Comparison of ENCODE assay signal across 8 mouse cellular contexts in genomic region chr2:165547410-165547809, GRCm38 (mm10). TPM values are rescaled to one million over a fixed set of nuclear protein-coding genes. Genes with fewer than 3 reads are reported as not detected.
DNase-seq lines count a peak whose midpoint lies in the region; ATAC-seq and TF ChIP-seq lines count a peak whose summit lies in the region.

No protein-coding gene starts in this region.

- H3K27ac ChIP-seq in intestine, embryonic 14.5 days (ENCODE audit: low read depth) = no peak overlapping the region
- no peak overlapping the region for H3K27ac ChIP-seq in intestine, postnatal 0 days (ENCODE audit: low read depth, low read length)
- no peak overlapping the region for H3K27ac ChIP-seq in liver, embryonic 14.5 days

- no peak for TF ChIP-seq EP300 in liver, embryonic 14.5 days (IDR thresholded peaks at IDR 0.05; ENCODE audit: low read depth)

- no peak overlapping the region for H3K4me3 ChIP-seq in intestine, embryonic 14.5 days (ENCODE audit: low read depth, low read length)
- H3K4me3 ChIP-seq in intestine, postnatal 0 days (ENCODE audit: low read depth, low read length) = no peak overlapping the region
- H3K4me3 ChIP-seq in liver, embryonic 14.5 days (ENCODE audit: insufficient read depth in 1 of 2, low read depth in 2 of 2, low read length in 2 of 2) = no peak overlapping the region

- H3K27me3 ChIP-seq in intestine, embryonic 14.5 days (replicated peaks; ENCODE audit: control insufficient read depth, insufficient read depth, low read length) = no peaks in the 10 kb centered on the region
- H3K27me3 ChIP-seq in intestine, postnatal 0 days (replicated peaks; ENCODE audit: control insufficient read depth, insufficient read depth, low read length) = no peaks in the 10 kb centered on the region
- H3K27me3 ChIP-seq in liver, embryonic 14.5 days (ENCODE audit: control insufficient read depth, insufficient read depth, low read length) = no peaks in the 10 kb centered on the region

- no peak overlapping the region for H3K4me2 ChIP-seq in intestine, embryonic 14.5 days (ENCODE audit: low read length)
- no peak overlapping the region for H3K4me2 ChIP-seq in intestine, postnatal 0 days (replicated peaks; ENCODE audit: low read depth)
- H3K4me2 ChIP-seq in liver, embryonic 14.5 days (ENCODE audit: low read depth) = no peak overlapping the region

- H3K4me1 ChIP-seq in intestine, embryonic 14.5 days (replicated peaks; ENCODE audit: control insufficient read depth, insufficient read depth, low read length) = no peaks in the 10 kb centered on the region
- H3K4me1 ChIP-seq in intestine, postnatal 0 days (replicated peaks; ENCODE audit: control insufficient read depth, insufficient read depth, low read length) = no peaks in the 10 kb centered on the region
- H3K4me1 ChIP-seq in liver, embryonic 14.5 days (replicated peaks; ENCODE audit: control insufficient read depth in 2 of 2, insufficient read depth in 2 of 2, low read length in 1 of 2) = no peaks in the 10 kb centered on the region

- no peak for TF ChIP-seq CTCF in intestine, postnatal 0 days (IDR thresholded peaks at IDR 0.05; ENCODE audit: low read depth)
- TF ChIP-seq CTCF in liver, embryonic 14.5 days (IDR thresholded peaks at IDR 0.05; ENCODE audit: low read depth) = no peak

- 64% methylated on average over 9 of the region's 9 CpGs for WGBS in intestine, embryonic 14.5 days
- 54% methylated on average over 9 of the region's 9 CpGs for WGBS in intestine, postnatal 0 days
- 47% methylated on average over 9 of the region's 9 CpGs for WGBS in liver, embryonic 14.5 days (ENCODE audit: insufficient replicate concordance)

- no peaks in the 10 kb centered on the region for H3K36me3 ChIP-seq in intestine, embryonic 14.5 days (ENCODE audit: control insufficient read depth, insufficient read depth, low read length)
- H3K36me3 ChIP-seq in intestine, postnatal 0 days (ENCODE audit: control insufficient read depth, insufficient read depth) = no peaks in the 10 kb centered on the region
- H3K36me3 ChIP-seq in liver, embryonic 14.5 days (replicated peaks; ENCODE audit: control insufficient read depth, insufficient read depth, low read depth) = no peaks in the 10 kb centered on the region

- H3K9me3 ChIP-seq in intestine, embryonic 14.5 days (ENCODE audit: control insufficient read depth, low read length) = no peaks in the 10 kb centered on the region
- no peaks in the 10 kb centered on the region for H3K9me3 ChIP-seq in intestine, postnatal 0 days (ENCODE audit: control insufficient read depth)
- H3K9me3 ChIP-seq in liver, embryonic 14.5 days (ENCODE audit: control insufficient read depth, low read length) = no peaks in the 10 kb centered on the region

- ATAC-seq in intestine, embryonic 14.5 days (replicated peaks; ENCODE audit: low FRiP score, low TSS enrichment, low read depth) = no peak
- ATAC-seq in intestine, postnatal 0 days = no peak
- ATAC-seq in liver, embryonic 14.5 days (ENCODE audit: insufficient read depth) = no peak
- ATAC-seq in megakaryocyte progenitor cell, adult 5-6 weeks (replicated peaks; ENCODE audit: poor library complexity) = no peak

- DNase-seq in intestine, embryonic 14.5 days (ENCODE audit: low spot score) = peak; percentile 61
- peak; percentile 100 for DNase-seq in ES-CJ7 (ENCODE audit: low read depth, low spot score)
- peak; percentile 7 to 55 for DNase-seq in adrenal gland, postnatal 36 days
- peak; percentile 59 for DNase-seq in gastrocnemius, postnatal 10 days
- DNase-seq in liver, embryonic 14.5 days (ENCODE audit: low read depth in 3 of 3, low spot score in 3 of 3) = peak; percentile 29 to 45 (median 30)
- DNase-seq in thymus, postnatal 25 days = peak; percentile 8

- no peak overlapping the region for H3K9ac ChIP-seq in intestine, embryonic 14.5 days (ENCODE audit: low read length)
- no peak overlapping the region for H3K9ac ChIP-seq in intestine, postnatal 0 days (ENCODE audit: low read depth, low read length)
- no peak overlapping the region for H3K9ac ChIP-seq in liver, embryonic 14.5 days (replicated peaks)

RNA-seq across cellular contexts. Expression of gene Slc2a10, which starts 43.8 kb away (rescaled TPM):
- polyA plus RNA-seq in intestine, embryonic 14.5 days (2014; fragmentation: Nextera tagmentation; extraction: Ambion mirVana) = 4.6 and 4.7 TPM in 2 replicates
- polyA plus RNA-seq in intestine, postnatal 0 days (2015; fragmentation: Nextera tagmentation; extraction: Ambion mirVana) = 1.6 and 2.1 TPM in 2 replicates
- total RNA-seq in adrenal gland, postnatal 36 days (2021) = 1 to 10 TPM; 1.1 to 1.4 TPM
- 1 to 10 TPM; 3.4 to 4.9 TPM for total RNA-seq in gastrocnemius, postnatal 10 days (2021)
- polyA plus RNA-seq in liver, embryonic 14.5 days (2012; rRNA removed) = 0.16 and 0.23 TPM in 2 replicates
- 0.13 and 0.16 TPM in 2 replicates for polyA plus RNA-seq in liver, embryonic 14.5 days (2014; fragmentation: Nextera tagmentation; extraction: Ambion mirVana)
- 0.05 and 0.12 TPM in 2 replicates for total RNA-seq in megakaryocyte progenitor cell, adult 5-6 weeks (2015)
- 0.21 and 0.57 TPM in 2 replicates for total RNA-seq in megakaryocyte progenitor cell, adult 5-6 weeks (2017)

RNA-seq across cellular contexts. Expression of gene Eya2, which starts 47.4 kb away (rescaled TPM):
- polyA plus RNA-seq in intestine, embryonic 14.5 days (2014; fragmentation: Nextera tagmentation; extraction: Ambion mirVana) = 0.54 and 0.85 TPM in 2 replicates
- polyA plus RNA-seq in intestine, postnatal 0 days (2015; fragmentation: Nextera tagmentation; extraction: Ambion mirVana) = 0.16 and 0.51 TPM in 2 replicates
- total RNA-seq in adrenal gland, postnatal 36 days (2021) = 1 to 10 TPM; 2.5 to 3.6 TPM
- total RNA-seq in gastrocnemius, postnatal 10 days (2021) = 1 to 10 TPM; 4.9 to 5.4 TPM
- 0.10 and 0.16 TPM in 2 replicates for polyA plus RNA-seq in liver, embryonic 14.5 days (2012; rRNA removed)
- 0.13 and 0.25 TPM in 2 replicates for polyA plus RNA-seq in liver, embryonic 14.5 days (2014; fragmentation: Nextera tagmentation; extraction: Ambion mirVana)
- total RNA-seq in megakaryocyte progenitor cell, adult 5-6 weeks (2015) = 1.7 TPM in 2 replicates
- 0.33 and 1.8 TPM in 2 replicates for total RNA-seq in megakaryocyte progenitor cell, adult 5-6 weeks (2017)

RNA-seq across cellular contexts. Expression of gene Trp53rka, which starts 54.3 kb away (rescaled TPM):
- polyA plus RNA-seq in intestine, embryonic 14.5 days (2014; fragmentation: Nextera tagmentation; extraction: Ambion mirVana) = 35.4 and 37.1 TPM in 2 replicates
- polyA plus RNA-seq in intestine, postnatal 0 days (2015; fragmentation: Nextera tagmentation; extraction: Ambion mirVana) = 10.8 and 10.9 TPM in 2 replicates
- 10 to 100 TPM; 13.1 to 15.8 TPM for total RNA-seq in adrenal gland, postnatal 36 days (2021)
- total RNA-seq in gastrocnemius, postnatal 10 days (2021) = 10 to 100 TPM in 1 of 2 experiments, 1 to 10 TPM in 1; 9.2 to 10.7 TPM
- polyA plus RNA-seq in liver, embryonic 14.5 days (2012; rRNA removed) = 5.4 and 7.4 TPM in 2 replicates
- polyA plus RNA-seq in liver, embryonic 14.5 days (2014; fragmentation: Nextera tagmentation; extraction: Ambion mirVana) = 7.8 and 8.8 TPM in 2 replicates
- total RNA-seq in megakaryocyte progenitor cell, adult 5-6 weeks (2015) = 6.7 and 9.4 TPM in 2 replicates
- total RNA-seq in megakaryocyte progenitor cell, adult 5-6 weeks (2017) = 7.6 and 8.6 TPM in 2 replicates

Comparison
In these comparisons a context has a peak if more than half of its experiments do, and no peak if none do; other contexts are left out.
1. DNase-seq: peak in every context shown above with its lines; median percentile 100 in ES-CJ7; 61 in intestine, embryonic 14.5 days; 59 in gastrocnemius, postnatal 10 days; 31 in adrenal gland, postnatal 36 days; 30 in liver, embryonic 14.5 days; 8 in thymus, postnatal 25 days.